Mouse (Mus musculus) adrenal gland, postnatal 4 days (tissue): Measurements from ENCODE around the gene Hist2h2ac. TPM values are rescaled to one million over a fixed set of nuclear protein-coding genes. Genes with fewer than 3 reads are reported as not detected.
A peak's percentile ranks its signal among the peaks of the same experiment; 100 is the strongest.
"Not testable (repeated sequence)": the region's sequence is repeated elsewhere in the genome, so short reads cannot be mapped to it uniquely, and the experiment has no call there.

Source experiments
- DNase-seq, 2 experiments: peaks; one replicate each; pipeline ENCODE4 v3.0.0; 2021 to 2022; ENCODE audit warnings: low spot score in 2 of 2, mixed read lengths in 2 of 2
- total RNA-seq, 2 experiments: library from RNA; stranded (reverse); gene quantifications; 2 replicates each; pipeline ENCODE4 v1.2.3; 2021

Hist2h2ac gene
- total RNA-seq, 2 experiments from 2014 or later, result 211 to 243 TPM

DNA sequence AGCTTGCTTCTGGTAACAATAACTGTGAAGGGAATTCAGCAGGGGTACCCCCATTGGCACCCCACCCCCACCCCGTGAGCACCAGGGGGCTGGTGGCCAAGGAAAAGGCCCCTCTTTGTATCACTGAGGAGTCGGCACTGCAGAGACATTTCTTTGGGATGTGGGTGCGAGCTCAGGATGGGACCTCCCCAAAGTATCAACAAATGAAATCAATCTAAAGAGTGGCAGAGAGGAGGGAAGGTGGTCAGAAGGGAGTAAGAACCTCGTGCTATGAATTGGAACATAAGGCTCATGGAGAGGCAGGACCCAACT, 28.3 kb upstream of the Hist2h2ac start:
- no peak for DNase-seq

GRCm38 (mm10) chr3:96248141-96249033, 27.7 kb upstream of the Hist2h2ac start:
- no peak for DNase-seq

GRCm38 (mm10) chr3:96247356-96248140, 26.9 kb upstream of the Hist2h2ac start:
- no peak for DNase-seq

GRCm38 (mm10) chr3:96246427-96246856, 25.8 kb upstream of the Hist2h2ac start, which contains the start of gene Hist2h3c1:
Gene Hist2h3c1, plus strand, starts transcription at chr3:96246685.
- not testable (repeated sequence) for DNase-seq

GRCm38 (mm10) chr3:96246018-96246417, 25.3 kb upstream of the Hist2h2ac start:
- DNase-seq, result not testable (repeated sequence)

DNA sequence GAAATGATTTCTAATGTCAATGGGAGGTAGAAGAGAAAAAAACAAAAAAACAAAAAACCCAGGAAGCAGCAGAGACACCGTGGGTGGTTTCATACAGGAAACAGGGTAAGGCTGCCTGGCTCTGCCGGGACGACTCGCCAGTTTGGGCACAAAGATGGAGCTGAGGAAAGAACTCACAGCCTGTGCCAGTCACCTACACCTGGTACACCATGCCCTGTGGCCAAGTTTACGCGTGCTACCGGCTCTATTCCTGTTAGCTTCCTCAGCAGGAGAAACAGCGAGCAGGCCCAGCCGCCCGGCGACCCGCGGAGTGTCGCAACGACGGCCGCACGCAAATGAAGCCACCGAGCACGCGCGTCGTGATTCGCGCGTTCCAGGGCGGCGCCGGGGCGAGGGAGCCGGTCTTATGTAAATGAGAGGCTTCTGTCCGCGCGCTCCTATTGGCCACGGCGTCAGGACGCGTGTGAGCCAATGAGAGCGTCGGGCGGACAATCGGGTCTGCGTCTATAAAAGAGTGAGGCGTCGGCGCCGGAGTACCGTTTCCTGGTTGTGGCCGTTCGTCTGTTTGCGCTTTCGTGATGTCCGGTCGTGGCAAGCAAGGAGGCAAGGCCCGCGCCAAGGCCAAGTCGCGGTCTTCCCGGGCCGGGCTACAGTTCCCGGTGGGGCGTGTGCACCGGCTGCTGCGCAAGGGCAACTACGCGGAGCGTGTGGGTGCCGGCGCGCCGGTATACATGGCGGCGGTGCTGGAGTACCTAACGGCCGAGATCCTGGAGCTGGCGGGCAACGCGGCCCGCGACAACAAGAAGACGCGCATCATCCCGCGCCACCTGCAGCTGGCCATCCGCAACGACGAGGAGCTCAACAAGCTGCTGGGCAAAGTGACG, 24.6 kb upstream of the Hist2h2ac start, which contains the start of gene Hist2h2aa1:
Hist2h2aa1 (plus strand) TSS at position 495 of the 884 bp plus-strand sequence.
- peak; percentile 53 to 67 for DNase-seq

DNA sequence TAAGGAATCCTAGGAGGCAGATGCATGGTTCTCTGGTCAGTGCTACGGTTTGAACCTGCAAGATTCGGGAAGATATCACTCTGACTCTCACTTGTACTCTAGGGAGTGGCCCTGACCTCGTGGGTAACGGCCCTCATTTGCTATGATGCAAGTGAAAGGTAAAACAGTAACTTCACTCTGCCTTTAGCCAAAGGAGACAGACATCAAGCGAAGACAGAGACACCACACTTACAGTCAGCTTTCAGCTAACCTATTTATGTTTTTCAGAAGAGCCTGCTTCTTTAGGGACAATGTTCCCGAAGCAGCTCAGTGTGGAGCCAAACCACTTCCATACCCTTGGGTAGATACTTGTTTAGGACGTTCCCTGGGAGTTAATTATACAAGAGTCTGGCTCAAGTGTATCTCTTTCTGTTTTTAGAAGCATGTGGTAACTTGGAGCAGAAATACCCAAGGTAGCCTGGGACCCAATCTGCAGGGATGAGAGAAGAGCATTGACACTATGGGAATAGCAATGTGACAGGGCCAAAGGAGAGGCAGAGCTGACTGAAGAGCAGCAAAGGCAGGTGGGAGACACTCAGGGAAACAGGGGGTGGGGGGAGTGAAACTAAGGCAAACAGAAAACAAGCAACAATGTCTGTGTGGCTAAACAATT, 23.4 kb upstream of the Hist2h2ac start:
- DNase-seq, result no peak

DNA sequence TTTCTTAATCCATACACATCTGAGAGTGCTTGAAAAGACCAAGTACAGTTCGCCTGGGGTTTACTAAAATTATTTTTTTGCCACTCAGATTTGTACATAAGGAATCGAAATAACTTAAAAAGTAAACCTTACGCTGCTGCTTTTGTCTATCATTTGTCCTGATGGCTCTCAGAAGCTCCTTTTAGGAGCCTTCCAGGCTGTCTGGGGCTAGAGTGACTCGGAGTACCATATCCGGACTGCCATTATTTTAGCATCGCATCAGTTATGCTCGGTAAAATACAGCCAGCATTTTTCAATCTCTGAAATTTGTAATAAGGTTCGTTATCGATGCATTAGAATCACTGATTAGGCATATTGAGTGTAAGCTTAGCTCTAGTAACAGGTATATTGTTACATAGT, 20.1 kb upstream of the Hist2h2ac start:
- DNase-seq, result no peak

DNA sequence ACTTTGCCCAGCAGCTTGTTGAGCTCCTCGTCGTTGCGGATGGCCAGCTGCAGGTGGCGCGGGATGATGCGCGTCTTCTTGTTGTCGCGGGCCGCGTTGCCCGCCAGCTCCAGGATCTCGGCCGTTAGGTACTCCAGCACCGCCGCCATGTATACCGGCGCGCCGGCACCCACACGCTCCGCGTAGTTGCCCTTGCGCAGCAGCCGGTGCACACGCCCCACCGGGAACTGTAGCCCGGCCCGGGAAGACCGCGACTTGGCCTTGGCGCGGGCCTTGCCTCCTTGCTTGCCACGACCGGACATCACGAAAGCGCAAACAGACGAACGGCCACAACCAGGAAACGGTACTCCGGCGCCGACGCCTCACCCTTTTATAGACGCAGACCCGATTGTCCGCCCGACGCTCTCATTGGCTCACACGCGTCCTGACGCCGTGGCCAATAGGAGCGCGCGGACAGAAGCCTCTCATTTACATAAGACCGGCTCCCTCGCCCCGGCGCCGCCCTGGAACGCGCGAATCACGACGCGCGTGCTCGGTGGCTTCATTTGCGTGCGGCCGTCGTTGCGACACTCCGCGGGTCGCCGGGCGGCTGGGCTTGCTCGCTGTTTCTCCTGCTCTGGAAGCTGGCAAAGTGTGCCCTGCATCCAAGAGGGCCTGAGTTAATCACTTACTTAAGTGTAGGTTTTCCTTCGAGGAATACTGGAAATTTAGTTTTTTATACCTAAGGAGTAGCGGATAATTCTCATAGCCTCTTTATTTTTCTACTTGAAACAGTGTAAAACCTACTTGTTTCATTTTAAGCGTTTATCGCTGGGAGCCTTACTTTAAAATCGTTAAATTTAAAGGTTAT, 19.5 kb upstream of the Hist2h2ac start, which contains the start of gene Hist2h2aa2:
Hist2h2aa2 (minus strand) TSS at position 328 of the 850 bp plus-strand sequence.
- peak; percentile 80 to 90 for DNase-seq

DNA sequence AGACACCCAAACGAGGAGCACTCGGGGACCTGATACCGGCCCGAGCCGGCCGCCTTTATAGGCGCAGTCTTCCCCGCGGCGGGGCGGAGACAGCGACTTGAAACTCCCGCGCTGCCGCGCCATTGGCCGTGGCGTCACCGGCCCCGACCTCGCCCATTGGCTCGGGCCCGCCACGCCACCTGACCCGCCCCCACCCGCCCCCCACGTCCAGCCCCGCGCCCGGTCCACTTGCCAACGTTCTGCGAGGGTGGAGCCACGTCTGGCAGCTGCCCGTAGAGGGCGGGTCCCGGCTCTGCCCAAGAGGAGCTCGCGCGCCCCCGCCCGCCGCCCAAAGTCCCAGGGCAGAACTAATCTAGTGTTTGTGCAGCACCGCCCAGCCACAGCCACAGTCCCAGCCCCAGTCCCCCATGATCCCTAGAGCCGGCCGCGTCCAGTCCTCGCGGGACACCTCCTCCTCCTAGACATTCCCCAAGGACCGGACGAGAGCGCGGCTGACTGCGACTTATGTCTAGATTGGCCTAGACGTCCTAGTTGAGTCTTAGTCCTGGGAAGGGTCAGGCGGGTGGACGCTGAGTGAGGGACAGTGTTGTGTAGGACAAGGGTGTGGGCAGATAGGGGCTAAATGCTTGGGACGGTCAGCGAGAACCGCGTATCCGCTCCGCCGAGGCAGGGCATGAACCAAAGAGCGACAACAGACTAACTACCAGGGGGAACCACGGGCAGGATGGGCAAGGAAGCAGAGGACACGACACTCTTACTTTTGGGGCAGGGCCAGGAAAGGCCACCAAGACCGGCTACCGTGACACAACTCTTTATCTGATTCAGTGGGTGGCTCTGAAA, 18.5 kb upstream of the Hist2h2ac start, which contains the start of gene Hist2h3c2:
Hist2h3c2 (minus strand) TSS at position 174 of the 840 bp plus-strand sequence.
- not testable (repeated sequence) for DNase-seq

- DNase-seq, result no peak
These were observed 17.3 kb upstream of the Hist2h2ac start for GRCm38 (mm10) chr3:96237904-96238511.

DNA sequence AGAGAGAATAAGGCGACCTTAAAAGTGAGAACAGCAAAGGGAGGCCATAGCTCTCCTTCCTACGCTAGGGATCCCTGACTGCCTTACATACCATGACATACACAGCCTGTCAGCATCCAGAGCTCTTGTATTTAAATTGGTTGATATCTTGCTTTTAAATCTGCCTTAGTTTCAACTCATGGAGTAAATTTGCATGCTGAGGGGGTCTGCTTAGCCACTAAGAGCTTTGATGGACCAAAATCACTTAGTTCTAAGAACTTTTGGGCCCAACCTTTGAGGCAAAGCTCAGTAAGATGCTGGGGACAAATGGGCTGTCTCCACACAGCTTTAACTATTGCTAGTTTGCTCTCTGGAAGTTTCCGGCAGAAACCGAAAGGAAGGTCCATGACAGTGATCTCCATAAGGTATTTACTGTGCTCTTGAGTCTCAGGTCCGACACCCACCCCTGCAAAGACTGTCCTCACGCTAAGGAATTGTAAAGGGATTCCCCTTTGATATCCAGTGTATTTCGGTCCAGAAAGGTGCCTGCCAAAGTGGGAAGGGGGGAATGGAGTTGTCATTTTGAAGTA, 16.7 kb upstream of the Hist2h2ac start:
- DNase-seq, result no peak

DNA sequence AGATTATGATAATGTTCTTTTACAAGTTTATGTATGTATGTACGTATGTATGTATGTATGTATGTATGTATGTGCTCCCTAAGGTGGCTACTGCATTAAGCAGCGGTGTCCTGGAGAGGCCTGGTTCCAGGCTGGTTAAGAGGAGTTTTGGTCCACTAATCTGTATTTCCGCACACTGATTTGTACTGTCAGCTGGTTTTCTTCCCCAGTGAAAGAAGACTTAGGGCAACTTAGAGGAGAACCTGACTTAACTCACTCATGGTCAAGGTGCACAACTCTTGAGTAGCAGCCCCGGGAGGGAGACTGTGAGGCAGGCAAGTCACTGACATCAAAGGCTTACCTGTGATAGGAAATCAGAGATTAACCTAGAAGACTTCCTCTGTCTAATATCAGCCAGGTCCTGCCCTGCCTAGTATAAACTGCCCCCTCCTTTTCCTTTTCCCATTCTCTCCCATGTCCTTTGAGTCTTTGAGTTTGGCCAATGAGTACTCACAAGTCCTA, 16.2 kb upstream of the Hist2h2ac start:
- DNase-seq, result no peak

DNA sequence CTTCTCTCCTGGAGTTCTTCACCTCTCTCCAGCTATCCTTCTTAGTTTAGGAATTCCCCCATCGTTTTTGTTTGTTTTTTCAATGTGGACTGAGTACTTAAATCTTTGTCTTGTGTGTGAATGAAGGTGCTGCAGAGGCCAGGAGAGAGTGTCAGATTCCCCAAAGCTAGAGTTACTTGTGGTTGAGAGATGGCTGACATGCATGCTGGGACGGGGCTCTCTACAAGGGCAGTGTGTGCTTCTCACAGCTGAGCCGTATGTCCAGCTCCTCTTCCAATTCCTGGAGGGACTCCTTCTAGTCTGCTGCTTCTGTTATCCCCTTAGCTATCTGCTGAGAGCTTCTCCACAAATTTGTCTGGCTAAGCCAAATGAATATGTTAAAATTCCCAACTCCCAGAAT, 15.2 kb upstream of the Hist2h2ac start:
- no peak for DNase-seq

- DNase-seq, result no peak
These were observed 14.2 kb upstream of the Hist2h2ac start for GRCm38 (mm10) chr3:96234914-96235313.

DNA sequence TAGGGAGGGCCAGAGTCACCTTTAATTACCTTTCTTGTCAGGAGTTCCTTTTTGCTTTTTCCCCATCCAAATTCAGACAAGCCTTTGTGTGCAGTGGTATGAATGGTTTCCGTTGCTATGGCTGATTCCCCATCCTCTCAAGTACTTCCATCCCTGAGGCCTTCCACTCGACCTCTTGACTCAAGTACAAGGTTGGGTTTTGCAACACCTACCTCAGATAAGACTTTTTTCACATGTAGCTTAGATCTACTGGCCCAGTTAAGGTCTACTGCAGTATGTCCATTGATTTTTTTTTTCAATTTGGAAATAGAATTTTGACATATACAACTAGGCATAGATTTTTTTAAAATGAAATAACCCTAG, 11.1 kb upstream of the Hist2h2ac start:
- no peak for DNase-seq
